44 mouse cellular contexts compared by ENCODE assay signal in the genomic region with DNA sequence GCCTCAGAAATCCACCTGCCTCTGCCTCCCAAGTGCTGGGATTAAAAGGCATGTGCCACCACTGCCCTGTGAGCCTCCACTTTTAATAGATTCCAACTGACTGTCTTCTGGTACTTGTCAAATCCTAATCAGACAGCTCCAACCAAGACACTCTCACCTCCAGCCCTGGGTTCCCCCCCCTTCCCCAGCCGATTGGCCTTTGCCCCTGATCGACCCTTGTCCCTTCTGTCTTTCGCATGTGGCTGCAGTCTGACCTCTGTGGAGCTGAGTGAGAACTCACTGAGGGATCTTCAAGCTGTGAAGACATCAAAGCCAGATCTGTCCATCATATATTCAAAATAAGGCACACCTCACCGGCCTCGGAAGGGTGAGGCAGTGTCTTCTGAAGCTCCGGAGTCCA. TPM values are rescaled to one million over a fixed set of nuclear protein-coding genes. Genes with fewer than 3 reads are reported as not detected.
"Had no signal": no experiment of that assay in that cellular context is flagged by ENCODE, and none has a peak within 500 bp of the region (broad histone marks: within the 10 kb centered on the region; RNA-seq: fewer than 3 reads in every experiment).

No protein-coding gene starts in this region.

- H3K4me2 ChIP-seq: limb, embryonic 12.5 days; limb, embryonic 13.5 days; limb, embryonic 15.5 days; liver, embryonic 11.5 days; liver, embryonic 12.5 days; liver, embryonic 13.5 days; liver, embryonic 15.5 days; lung, embryonic 14.5 days; lung, embryonic 15.5 days; midbrain, embryonic 12.5 days; midbrain, embryonic 13.5 days; midbrain, embryonic 15.5 days had no signal

- H3K27ac ChIP-seq: left cerebral cortex, adult 2 months; limb, embryonic 10.5 days; limb, embryonic 12.5 days; limb, embryonic 13.5 days; limb, embryonic 15.5 days; liver, embryonic 12.5 days; liver, embryonic 13.5 days; liver, embryonic 14.5 days; liver, embryonic 15.5 days; lung, embryonic 15.5 days; macrophage; midbrain, embryonic 10.5 days; midbrain, embryonic 12.5 days; midbrain, embryonic 13.5 days; midbrain, embryonic 15.5 days had no signal

- DNase-seq: left cerebral cortex, postnatal 4 days; liver; liver, embryonic 13.5 days; lung, adult 18-20 months; lung, adult 2 months; lung, embryonic 14.5 days; lung, postnatal 10 days; lung, postnatal 14 days; lung, postnatal 36 days; lung, postnatal 4 days; midbrain, embryonic 14.5 days had no signal

- ATAC-seq: liver, embryonic 12.5 days; lung, postnatal 0 days; midbrain, embryonic 13.5 days; midbrain, embryonic 15.5 days; midbrain, embryonic 16.5 days had no signal

- H3K4me3 ChIP-seq: left cerebral cortex, adult 2 months; limb, embryonic 10.5 days; limb, embryonic 12.5 days; limb, embryonic 13.5 days; limb, embryonic 15.5 days; liver, embryonic 12.5 days; liver, embryonic 13.5 days; liver, embryonic 15.5 days; lung, embryonic 15.5 days; midbrain, embryonic 10.5 days; midbrain, embryonic 12.5 days; midbrain, embryonic 13.5 days; midbrain, embryonic 15.5 days; myocyte had no signal

- H3K27me3 ChIP-seq: megakaryocyte, embryonic 14.5 days had no signal

- H3K36me3 ChIP-seq: limb, embryonic 10.5 days; limb, embryonic 12.5 days; limb, embryonic 13.5 days; limb, embryonic 15.5 days; liver, embryonic 13.5 days; lung, embryonic 15.5 days; midbrain, embryonic 10.5 days; midbrain, embryonic 12.5 days; midbrain, embryonic 13.5 days; midbrain, embryonic 15.5 days had no signal

- H3K9ac ChIP-seq: limb, embryonic 12.5 days; limb, embryonic 13.5 days; limb, embryonic 15.5 days; liver, embryonic 12.5 days; liver, embryonic 13.5 days; liver, embryonic 14.5 days; liver, embryonic 15.5 days; lung, embryonic 14.5 days; lung, embryonic 15.5 days; midbrain, embryonic 12.5 days; midbrain, embryonic 13.5 days; midbrain, embryonic 15.5 days had no signal

- H3K9me3 ChIP-seq: limb, embryonic 10.5 days; limb, embryonic 15.5 days; liver, embryonic 12.5 days; liver, embryonic 13.5 days; liver, embryonic 15.5 days; lung, embryonic 15.5 days; midbrain, embryonic 10.5 days; midbrain, embryonic 12.5 days; midbrain, embryonic 13.5 days; midbrain, embryonic 15.5 days had no signal

RNA-seq across cellular contexts. Expression of a gene that starts 6.5 kb away (rescaled TPM):
- total RNA-seq: megakaryocyte progenitor cell, adult 5-6 weeks; megakaryocyte, adult 5-6 weeks; monocyte, adult 5-6 weeks had no signal
- polyA plus RNA-seq: limb, embryonic 11.5 days; limb, embryonic 12.5 days; macrophage had no signal

RNA-seq across cellular contexts. Expression of a gene that starts 22.9 kb away (rescaled TPM):
- total RNA-seq: left cerebral cortex, adult 18-20 months; left cerebral cortex, adult 2 months; left cerebral cortex, postnatal 10 days; left cerebral cortex, postnatal 14 days; left cerebral cortex, postnatal 25 days; left cerebral cortex, postnatal 36 days; left cerebral cortex, postnatal 4 days; monocyte, adult 5-6 weeks had no signal

RNA-seq across cellular contexts. Expression of a gene that starts 26.9 kb away (rescaled TPM):
- total RNA-seq: left cerebral cortex, postnatal 10 days; left cerebral cortex, postnatal 36 days; left cerebral cortex, postnatal 4 days; megakaryocyte progenitor cell, adult 5-6 weeks; megakaryocyte, adult 5-6 weeks; megakaryocyte-erythroid progenitor cell, adult 5-6 weeks; monocyte, adult 5-6 weeks had no signal
- polyA plus RNA-seq: liver, embryonic 12.5 days; liver, embryonic 14.5 days; lung, embryonic 14.5 days; macrophage; midbrain, embryonic 10.5 days; midbrain, embryonic 12.5 days; midbrain, embryonic 13.5 days; midbrain, embryonic 14.5 days; midbrain, embryonic 15.5 days; midbrain, embryonic 16.5 days had no signal

RNA-seq across cellular contexts. Expression of a gene that starts 28.6 kb away (rescaled TPM):
- total RNA-seq: left cerebral cortex, adult 18-20 months; left cerebral cortex, adult 2 months; left cerebral cortex, adult 8-10 months; left cerebral cortex, postnatal 10 days; left cerebral cortex, postnatal 14 days; left cerebral cortex, postnatal 25 days; left cerebral cortex, postnatal 36 days; left cerebral cortex, postnatal 4 days; megakaryocyte-erythroid progenitor cell, adult 5-6 weeks; monocyte, adult 5-6 weeks had no signal
- polyA plus RNA-seq: limb, embryonic 10.5 days; limb, embryonic 11.5 days; limb, embryonic 12.5 days; limb, embryonic 13.5 days; limb, embryonic 14.5 days; liver, embryonic 11.5 days; liver, embryonic 12.5 days; liver, embryonic 13.5 days; liver, embryonic 14.5 days; liver, embryonic 15.5 days; liver, embryonic 16.5 days; lung, adult 2 months; lung, embryonic 14.5 days; lung, embryonic 15.5 days; lung, embryonic 16.5 days; macrophage; midbrain, embryonic 12.5 days; midbrain, embryonic 13.5 days; midbrain, embryonic 14.5 days; midbrain, embryonic 15.5 days; midbrain, embryonic 16.5 days had no signal
